Comparison of ENCODE assay signal across 8 mouse cellular contexts in genomic region chr5:5514196-5515076, GRCm38 (mm10). TPM values are rescaled to one million over a fixed set of nuclear protein-coding genes. Genes with fewer than 3 reads are reported as not detected.
A peak's percentile ranks its signal among the peaks of the same experiment; 100 is the strongest.
DNase-seq lines count a peak whose midpoint lies in the region; ATAC-seq lines count a peak whose summit lies in the region.

Cldn12 (minus strand) TSS chr5:5514958.

- DNase-seq in WW6 (ENCODE audit: low read depth, low spot score): peak; percentile 83
- DNase-seq in cerebellum, postnatal 4 days (ENCODE audit: low spot score in 2 of 2): peak; percentile 93 to 97
- peak; percentile 99 for DNase-seq in gastrocnemius, postnatal 10 days
- peak; percentile 75 for DNase-seq in induced T-regulatory cell, adult 2 months (ENCODE audit: low read depth)
- DNase-seq in left cerebral cortex, adult 9 months (ENCODE audit: low spot score in 2 of 2): peak; percentile 92 to 97
- peak; percentile 99 for DNase-seq in right cerebral cortex, postnatal 14 days
- peak; percentile 88 to 96 for DNase-seq in urinary bladder, postnatal 36 days (ENCODE audit: low spot score in 2 of 2)

- peak; percentile 79 for ATAC-seq in megakaryocyte progenitor cell, adult 5-6 weeks (replicated peaks; ENCODE audit: poor library complexity)

RNA-seq across cellular contexts. Expression of gene Cldn12, which starts in this region (rescaled TPM):
- total RNA-seq in gastrocnemius, postnatal 10 days (2021): 10 to 100 TPM; 13.6 to 14.2 TPM
- 1.7 and 2.0 TPM in 2 replicates for total RNA-seq in megakaryocyte progenitor cell, adult 5-6 weeks (2015)
- total RNA-seq in megakaryocyte progenitor cell, adult 5-6 weeks (2017): 4.1 and 5.0 TPM in 2 replicates

Comparison
In these comparisons a context has a peak if more than half of its experiments do, and no peak if none do; other contexts are left out.
1. Peak in every context shown above with its lines: DNase-seq and ATAC-seq.